Mouse (Mus musculus) forebrain, embryonic 13.5 days (tissue): ENCODE measurements around the gene 4921536K21Rik. TPM values are rescaled to one million over a fixed set of nuclear protein-coding genes. Genes with fewer than 3 reads are reported as not detected.

ENCODE experiments used
- ATAC-seq: fragments of 200-750 bp; cut with Nextera tagmentation; 2 replicates; pipeline ENCODE4 v1.8.0; 2017
- H3K27ac ChIP-seq: fragments of 300-500 bp; sonication (generic); 2 replicates; pipeline ENCODE4 v1.5.1; 2015; ENCODE audit warnings: inconsistent platforms, mild to moderate bottlenecking, moderate library complexity
- H3K27me3 ChIP-seq: fragments of 300-500 bp; sonication (generic); 2 replicates; pipeline ENCODE4 v1.6.1; 2015; ENCODE audit warnings: mild to moderate bottlenecking, inconsistent platforms
- H3K36me3 ChIP-seq: fragments of 300-500 bp; sonication (generic); 2 replicates; pipeline ENCODE4 v1.6.1; 2015; ENCODE audit warnings: mild to moderate bottlenecking, inconsistent platforms; ENCODE audit not compliant: poor library complexity, severe bottlenecking
- H3K4me1 ChIP-seq: fragments of 300-500 bp; sonication (generic); 2 replicates; pipeline ENCODE4 v1.6.1; 2015; ENCODE audit warnings: inconsistent platforms
- H3K4me2 ChIP-seq: fragments of 300-500 bp; sonication (generic); 2 replicates; pipeline ENCODE4 v1.6.1; 2015; ENCODE audit warnings: inconsistent platforms, mild to moderate bottlenecking, moderate library complexity
- H3K4me3 ChIP-seq: fragments of 300-500 bp; sonication (generic); 2 replicates; pipeline ENCODE4 v1.5.1; 2015; ENCODE audit warnings: mild to moderate bottlenecking, inconsistent platforms
- H3K9ac ChIP-seq: fragments of 300-500 bp; sonication (generic); 2 replicates; pipeline ENCODE4 v1.6.1; 2015; ENCODE audit warnings: mild to moderate bottlenecking, inconsistent platforms
- H3K9me3 ChIP-seq: fragments of 300-500 bp; sonication (generic); replicated peaks from 2 replicates; pipeline ENCODE4 v1.6.1; 2016; ENCODE audit warnings: inconsistent platforms
- WGBS: fragments of 180-500 bp; shearing (Covaris S2); methylation state at CpG from one replicate; pipeline ENCODE4 v1.1.7; 2015; 5-methylcytosine and 5-hydroxymethylcytosine counted together
- polyA plus RNA-seq: library from polyadenylated mRNA; unstranded; fragments of >200 nt; fragmentation: Nextera tagmentation; extraction: Ambion mirVana; gene quantifications from 2 replicates; pipeline ENCODE4 v1.2.1, GENCODE M21; 2015

4921536K21Rik gene
- polyA plus RNA-seq, 1 experiment from 2014 or later: 0.75 TPM

DNA sequence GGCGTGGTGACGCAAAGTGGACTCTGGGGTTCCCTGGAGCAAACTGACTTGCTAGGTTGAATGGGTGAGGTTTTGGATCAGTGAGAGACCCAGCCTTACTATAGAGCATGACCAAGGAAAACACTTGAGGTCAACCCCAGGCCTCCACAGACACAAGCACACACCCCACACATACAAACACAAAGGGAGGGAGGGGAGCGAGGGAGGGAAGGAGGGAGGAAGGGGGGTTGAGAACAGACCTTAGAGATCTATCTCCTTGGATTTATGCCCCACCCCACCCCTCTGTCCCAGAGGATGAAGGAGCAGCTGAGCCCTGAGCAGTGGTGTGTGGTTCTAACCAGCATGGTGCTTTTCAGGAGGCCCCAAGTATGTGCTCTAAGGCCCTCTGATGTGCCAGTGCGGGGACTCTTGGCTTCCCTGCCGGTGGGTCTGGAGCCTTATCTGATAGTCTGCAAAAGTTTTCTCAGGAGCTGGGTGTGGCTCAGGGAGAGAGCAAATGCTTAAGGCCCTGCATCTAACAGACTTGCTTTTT lies 44.1 kb downstream of the 4921536K21Rik start:
- H3K27me3 ChIP-seq: no peaks in the 10 kb centered on the region
- WGBS: 76% methylated on average over 5 of the region's 5 CpGs

GRCm38 (mm10) chr11:3850315-3850614 lies 44.6 kb downstream of the 4921536K21Rik start:
- 87% methylated on average over 2 of the region's 2 CpGs for WGBS
- ATAC-seq: no peak
- Histone ChIP-seq H3K4me1 (0 out of 2 replicates have a peak, but pooled peaks cover 4% of the 10 kb centered on the region), H3K27me3 (no peaks in the 10 kb centered on the region), H3K36me3 (no peaks in the 10 kb centered on the region), H3K4me2 (no peak overlapping the region), H3K27ac (no peak overlapping the region), H3K4me3 (no peak overlapping the region), H3K9me3 (no peaks in the 10 kb centered on the region), H3K9ac (no peak overlapping the region)

More for the DNA sequence above, 44.1 kb downstream of the 4921536K21Rik start:
- no peaks in the 10 kb centered on the region for H3K9me3 ChIP-seq
- ATAC-seq: no peak
- H3K4me1 ChIP-seq: 0 out of 2 replicates have a peak, but pooled peaks cover 4% of the 10 kb centered on the region
- no peaks in the 10 kb centered on the region for H3K36me3 ChIP-seq
- no peak overlapping the region for H3K9ac ChIP-seq
- H3K27ac ChIP-seq: no peak overlapping the region
- H3K4me2 ChIP-seq: no peak overlapping the region
- no peak overlapping the region for H3K4me3 ChIP-seq

DNA sequence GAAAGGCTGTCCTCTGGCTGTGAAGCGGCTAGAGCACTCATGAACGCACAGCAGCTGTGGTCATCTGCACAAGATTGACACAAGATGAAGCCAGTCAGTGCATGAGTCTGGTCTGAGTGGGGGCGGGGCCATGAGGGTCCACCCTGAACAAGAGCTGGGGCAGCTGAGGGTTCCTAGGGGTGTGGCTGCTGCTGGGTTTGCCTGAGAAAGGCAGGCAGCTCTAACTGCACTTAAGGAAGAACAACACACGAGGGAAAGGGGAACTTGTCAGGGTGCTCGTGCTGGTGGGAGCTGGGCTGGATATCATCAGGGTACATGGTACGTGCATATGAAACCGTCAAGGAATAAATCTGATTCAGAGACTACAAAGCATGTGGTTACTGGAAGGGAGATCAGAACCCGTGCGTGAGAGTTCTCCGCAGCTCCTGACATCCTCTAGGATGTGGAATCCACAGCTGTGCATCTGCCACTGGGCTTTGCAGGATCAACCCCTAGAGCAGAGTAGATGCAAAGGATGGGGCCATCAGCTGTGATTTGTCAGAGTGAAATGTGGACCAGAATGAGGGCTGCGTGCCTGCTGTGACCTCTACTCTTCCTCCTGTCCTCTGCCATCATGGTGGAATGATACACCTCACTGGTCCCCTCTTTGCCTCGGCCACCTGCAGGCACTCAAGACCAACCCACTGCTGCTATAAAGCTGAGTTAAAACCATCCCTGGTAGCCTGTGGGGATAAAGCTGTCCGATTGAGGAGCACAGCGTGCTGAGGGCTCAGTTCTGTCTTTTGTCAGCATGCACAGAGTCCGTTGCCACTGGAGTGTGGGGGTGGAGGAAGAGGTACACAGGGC lies 45.2 kb downstream of the 4921536K21Rik start:
- no peak overlapping the region for H3K4me2 ChIP-seq
- H3K9ac ChIP-seq: no peak overlapping the region
- 76% methylated on average over 15 of the region's 15 CpGs for WGBS
- no peak for ATAC-seq
- no peaks in the 10 kb centered on the region for H3K9me3 ChIP-seq
- 0 out of 2 replicates have a peak, but pooled peaks cover 4% of the 10 kb centered on the region for H3K4me1 ChIP-seq
- no peak overlapping the region for H3K4me3 ChIP-seq
- no peaks in the 10 kb centered on the region for H3K27me3 ChIP-seq
- H3K27ac ChIP-seq: no peak overlapping the region
- no peaks in the 10 kb centered on the region for H3K36me3 ChIP-seq

DNA sequence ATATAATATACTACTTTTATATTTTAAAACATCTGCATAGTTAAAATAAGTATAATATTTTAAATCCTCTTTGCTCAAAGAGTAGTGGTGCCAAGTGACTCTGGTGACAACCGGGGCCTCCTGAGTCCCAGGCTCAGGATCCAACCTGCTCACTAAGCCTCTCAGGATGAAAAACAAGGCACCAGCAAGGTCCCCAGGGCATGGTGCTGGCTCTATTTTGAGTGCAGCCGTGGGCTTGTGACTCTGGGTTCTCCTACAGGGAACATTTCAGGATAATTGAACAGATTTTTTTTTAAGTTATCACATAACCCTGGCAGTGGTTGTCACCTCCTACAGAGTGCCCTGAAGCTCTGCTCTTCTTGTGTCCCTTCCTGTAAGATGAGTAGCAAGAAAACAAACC lies 48.5 kb downstream of the 4921536K21Rik start:
- H3K27me3 ChIP-seq: no peaks in the 10 kb centered on the region
- H3K9me3 ChIP-seq: no peaks in the 10 kb centered on the region
- WGBS: 71% methylated on average over 2 of the region's 2 CpGs
- no peak overlapping the region for H3K4me2 ChIP-seq
- H3K4me3 ChIP-seq: no peak overlapping the region
- no peaks in the 10 kb centered on the region for H3K4me1 ChIP-seq
- no peak overlapping the region for H3K9ac ChIP-seq
- no peak for ATAC-seq
- no peak overlapping the region for H3K27ac ChIP-seq
- no peaks in the 10 kb centered on the region for H3K36me3 ChIP-seq

DNA sequence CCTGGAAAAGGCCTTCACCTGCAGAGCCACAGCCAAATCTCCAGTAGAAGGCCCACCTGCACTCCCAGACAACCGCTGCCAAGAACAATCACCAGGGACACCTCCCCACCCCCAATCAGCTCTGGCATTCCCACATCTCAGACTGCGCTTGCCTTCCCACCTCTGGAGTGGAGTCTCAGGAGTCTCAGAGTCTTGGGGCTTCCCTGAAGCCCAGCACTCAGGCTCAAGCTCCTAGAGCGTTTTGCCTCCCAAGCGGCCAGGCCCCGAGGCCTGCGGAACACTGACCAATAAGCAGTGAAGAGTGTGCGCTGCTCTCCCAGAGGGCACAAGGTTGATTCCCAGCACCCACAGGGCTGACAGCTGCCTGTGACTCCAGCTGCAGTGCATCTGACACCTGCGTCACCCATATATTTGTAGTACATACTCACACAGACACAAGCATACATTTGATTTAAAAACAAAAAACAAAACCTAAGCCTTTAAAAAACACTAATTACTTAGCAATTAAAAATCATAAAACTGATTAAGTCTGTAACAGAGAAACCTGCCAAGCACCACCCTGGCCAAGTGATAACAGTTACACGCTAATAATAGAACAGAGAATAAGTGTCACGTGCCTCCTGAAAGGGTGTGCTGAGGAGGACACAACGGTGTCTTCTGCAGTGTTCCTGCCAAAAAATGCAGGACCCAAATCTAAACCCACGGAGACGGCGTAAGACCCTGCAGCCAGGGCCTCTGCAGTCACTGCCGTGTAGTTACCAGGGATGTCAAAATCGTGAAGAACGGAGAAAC lies 50.8 kb downstream of the 4921536K21Rik start:
- ATAC-seq: no peak
- Histone ChIP-seq H3K9ac (no peak overlapping the region), H3K4me3 (no peak overlapping the region), H3K4me2 (no peak overlapping the region), H3K27ac (no peak overlapping the region), H3K4me1 (no peaks in the 10 kb centered on the region), H3K9me3 (no peaks in the 10 kb centered on the region), H3K36me3 (no peaks in the 10 kb centered on the region), H3K27me3 (no peaks in the 10 kb centered on the region)
- 79% methylated on average over 17 of the region's 17 CpGs for WGBS

Other genes starting within 250 kb of the 4921536K21Rik start
- gene Morc2a, start 245.9 kb downstream of the 4921536K21Rik start, polyA plus RNA-seq: 35.2 and 43.1 TPM in 2 replicates
- gene Osbp2, start 31.2 kb downstream of the 4921536K21Rik start, polyA plus RNA-seq: 5.9 and 6.6 TPM in 2 replicates
- gene Dusp18, start 142 bp upstream of the 4921536K21Rik start, polyA plus RNA-seq: 28.4 and 35.7 TPM in 2 replicates
- gene Slc35e4, start 19.6 kb upstream of the 4921536K21Rik start, polyA plus RNA-seq: 6.7 and 8.2 TPM in 2 replicates
- gene Tcn2, start 37.1 kb upstream of the 4921536K21Rik start, polyA plus RNA-seq: 11.6 and 12.5 TPM in 2 replicates
- gene Pes1, start 68.9 kb upstream of the 4921536K21Rik start, polyA plus RNA-seq: 70.6 and 77.0 TPM in 2 replicates
- gene 4930556J24Rik, start 81.7 kb upstream of the 4921536K21Rik start, polyA plus RNA-seq: 0.20 TPM in 1 of 2 replicates, not detected in the other
- 0.58 and 0.76 TPM in 2 replicates for gene Gal3st1, start 88.5 kb upstream of the 4921536K21Rik start, polyA plus RNA-seq
- 0.10 TPM in 1 of 2 replicates, not detected in the other for gene Sec14l4, start 136.4 kb upstream of the 4921536K21Rik start, polyA plus RNA-seq
- 0.22 and 0.62 TPM in 2 replicates for gene Sec14l3, start 169.7 kb upstream of the 4921536K21Rik start, polyA plus RNA-seq
- 7.0 and 7.5 TPM in 2 replicates for gene Mtfp1, start 200.3 kb upstream of the 4921536K21Rik start, polyA plus RNA-seq
- gene Sec14l2, start 228.3 kb upstream of the 4921536K21Rik start, polyA plus RNA-seq: 1.5 and 2.3 TPM in 2 replicates
- 37.5 and 41.0 TPM in 2 replicates for gene Rnf215, start 240.1 kb upstream of the 4921536K21Rik start, polyA plus RNA-seq